Mouse (Mus musculus) midbrain, embryonic 13.5 days (tissue): Measurements from ENCODE around the gene Arfgef2. TPM values are rescaled to one million over a fixed set of nuclear protein-coding genes. Genes with fewer than 3 reads are reported as not detected.

Experiments
- ATAC-seq: fragments of 200-750 bp; cut with Nextera tagmentation; 2 replicates; pipeline ENCODE4 v1.8.0; 2017; ENCODE audit warnings: mild to moderate bottlenecking, moderate TSS enrichment, moderate library complexity
- H3K27ac ChIP-seq: fragments of 300-500 bp; sonication (generic); 2 replicates; pipeline ENCODE4 v1.5.1; 2015; ENCODE audit warnings: inconsistent platforms, mild to moderate bottlenecking, moderate library complexity
- H3K27me3 ChIP-seq: fragments of 300-500 bp; sonication (generic); 2 replicates; pipeline ENCODE4 v1.6.1; 2015; ENCODE audit warnings: mild to moderate bottlenecking, inconsistent platforms
- H3K36me3 ChIP-seq: fragments of 300-500 bp; sonication (generic); 2 replicates; pipeline ENCODE4 v1.6.1; 2015; ENCODE audit warnings: mild to moderate bottlenecking, inconsistent platforms
- H3K4me1 ChIP-seq: fragments of 300-500 bp; sonication (generic); replicated peaks from 2 replicates; pipeline ENCODE4 v1.6.1; 2015; ENCODE audit warnings: inconsistent platforms
- H3K4me2 ChIP-seq: fragments of 300-500 bp; sonication (generic); replicated peaks from 2 replicates; pipeline ENCODE4 v1.6.1; 2015; ENCODE audit warnings: moderate library complexity, mild to moderate bottlenecking, inconsistent platforms
- H3K4me3 ChIP-seq: fragments of 300-500 bp; sonication (generic); replicated peaks from 2 replicates; pipeline ENCODE4 v1.5.1; 2015; ENCODE audit warnings: mild to moderate bottlenecking, inconsistent platforms
- H3K9ac ChIP-seq: fragments of 300-500 bp; sonication (generic); replicated peaks from 2 replicates; pipeline ENCODE4 v1.6.1; 2015; ENCODE audit warnings: mild to moderate bottlenecking, inconsistent platforms
- H3K9me3 ChIP-seq: fragments of 300-500 bp; sonication (generic); 2 replicates; pipeline ENCODE4 v1.6.1; 2016; ENCODE audit warnings: mild to moderate bottlenecking, inconsistent platforms
- WGBS: fragments of 180-500 bp; shearing (Covaris S2); methylation state at CpG from one replicate; pipeline ENCODE4 v1.1.7; 2015; 5-methylcytosine and 5-hydroxymethylcytosine counted together
- polyA plus RNA-seq: library from polyadenylated mRNA; unstranded; fragments of >200 nt; fragmentation: Nextera tagmentation; extraction: Ambion mirVana; gene quantifications from 2 replicates; pipeline ENCODE4 v1.2.1, GENCODE M21; 2015

The Arfgef2 gene
- polyA plus RNA-seq, 1 experiment from 2014 or later, result 3.4 TPM

GRCm38 (mm10) chr2:166818463-166819143 lies 13.2 kb downstream of the Arfgef2 start:
- Histone ChIP-seq H3K4me3 (no peak overlapping the region), H3K36me3 (peaks cover 5% of the 10 kb centered on the region; the same call in 1 of the 2 replicates), H3K9ac (no peak overlapping the region), H3K4me1 (peaks cover 4% of the 10 kb centered on the region; the same call in 1 of the 2 replicates), H3K4me2 (no peak overlapping the region), H3K27me3 (no peaks in the 10 kb centered on the region), H3K27ac (no peak overlapping the region), H3K9me3 (no peaks in the 10 kb centered on the region)
- 81% methylated on average over 9 of the region's 9 CpGs for WGBS
- no peak for ATAC-seq

- Histone ChIP-seq H3K36me3 (peaks cover 5% of the 10 kb centered on the region; the same call in 1 of the 2 replicates), H3K4me3 (no peak overlapping the region), H3K27ac (no peak overlapping the region), H3K9me3 (no peaks in the 10 kb centered on the region), H3K4me1 (peaks cover 4% of the 10 kb centered on the region; the same call in 1 of the 2 replicates), H3K4me2 (no peak overlapping the region), H3K9ac (no peak overlapping the region), H3K27me3 (no peaks in the 10 kb centered on the region)
- no peak for ATAC-seq
- 94% methylated on average over 8 of the region's 8 CpGs for WGBS
These were observed 14.5 kb downstream of the Arfgef2 start for GRCm38 (mm10) chr2:166819849-166820248.

DNA sequence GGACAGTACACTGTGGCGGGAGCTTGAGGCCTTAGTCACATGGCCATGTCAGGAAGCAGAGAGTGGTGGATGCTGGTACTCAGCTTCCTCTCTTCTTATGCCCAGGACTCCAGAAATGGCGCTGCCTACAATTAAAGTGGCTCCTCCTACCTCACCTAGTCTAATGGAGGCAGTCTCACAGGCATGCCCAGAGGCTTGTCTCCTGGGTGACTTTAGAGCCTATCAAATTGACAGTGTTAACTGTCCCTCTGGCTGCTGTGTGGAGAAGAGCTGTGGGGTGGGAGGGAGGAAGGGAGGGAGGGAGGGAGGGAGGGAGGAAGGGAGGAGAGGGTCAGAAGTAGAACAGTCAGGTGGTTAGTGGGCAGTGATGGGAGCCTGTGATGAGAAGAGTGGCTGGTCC lies 15.5 kb downstream of the Arfgef2 start:
- Histone ChIP-seq H3K4me2 (no peak overlapping the region), H3K27me3 (no peaks in the 10 kb centered on the region), H3K27ac (no peak overlapping the region), H3K4me3 (no peak overlapping the region), H3K36me3 (peaks cover 5% of the 10 kb centered on the region; the same call in 1 of the 2 replicates), H3K9ac (no peak overlapping the region), H3K4me1 (peaks cover 4% of the 10 kb centered on the region; the same call in 1 of the 2 replicates), H3K9me3 (no peaks in the 10 kb centered on the region)
- 81% methylated on average over 2 of the region's 2 CpGs for WGBS
- ATAC-seq, result no peak

DNA sequence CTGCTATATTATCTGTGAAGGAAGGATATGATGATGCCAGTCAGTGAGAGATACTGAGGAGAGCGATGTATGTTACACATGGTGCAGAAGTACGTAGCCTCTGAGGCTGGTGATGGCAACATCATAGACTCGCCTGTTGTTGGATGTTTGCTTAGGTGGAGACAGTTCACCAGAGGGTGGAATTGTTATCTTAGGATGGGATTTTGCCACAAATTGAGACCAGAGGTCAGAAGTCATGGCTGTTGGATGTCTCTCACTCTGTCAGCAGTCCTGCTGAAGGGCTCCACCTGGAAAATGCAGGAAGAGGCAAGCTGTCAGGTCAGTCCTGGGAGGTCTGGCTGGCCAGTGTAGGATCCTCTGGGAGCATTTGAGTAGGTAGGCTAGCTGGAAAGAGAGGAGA lies 16.0 kb downstream of the Arfgef2 start:
- H3K27me3 ChIP-seq, result no peaks in the 10 kb centered on the region
- no peak overlapping the region for H3K9ac ChIP-seq
- no peak for ATAC-seq
- H3K27ac ChIP-seq, result no peak overlapping the region
- H3K4me1 ChIP-seq, result peaks cover 4% of the 10 kb centered on the region; the same call in 1 of the 2 replicates
- no peak overlapping the region for H3K4me2 ChIP-seq
- H3K36me3 ChIP-seq, result peaks cover 5% of the 10 kb centered on the region; the same call in 1 of the 2 replicates
- no peaks in the 10 kb centered on the region for H3K9me3 ChIP-seq
- 98% methylated on average over 3 of the region's 3 CpGs for WGBS
- H3K4me3 ChIP-seq, result no peak overlapping the region

GRCm38 (mm10) chr2:166822119-166822826 lies 16.9 kb downstream of the Arfgef2 start:
- Histone ChIP-seq H3K4me1 (peaks cover 4% of the 10 kb centered on the region; the same call in 1 of the 2 replicates), H3K27ac (no peak overlapping the region), H3K27me3 (no peaks in the 10 kb centered on the region), H3K9me3 (no peaks in the 10 kb centered on the region), H3K4me2 (no peak overlapping the region), H3K36me3 (peaks cover 4% of the 10 kb centered on the region; the same call in 1 of the 2 replicates), H3K4me3 (no peak overlapping the region), H3K9ac (no peak overlapping the region)
- ATAC-seq, result no peak
- WGBS, result 75% methylated on average over 10 of the region's 10 CpGs

- no peaks in the 10 kb centered on the region; the same call in 1 of the 2 replicates for H3K36me3 ChIP-seq
- H3K4me2 ChIP-seq, result no peak overlapping the region
- H3K4me3 ChIP-seq, result no peak overlapping the region
- no peak for ATAC-seq
- no peak overlapping the region for H3K9ac ChIP-seq
- H3K27me3 ChIP-seq, result no peaks in the 10 kb centered on the region
- H3K4me1 ChIP-seq, result peaks cover 4% of the 10 kb centered on the region; the same call in 1 of the 2 replicates
- H3K27ac ChIP-seq, result no peak overlapping the region
- WGBS, result 66% methylated on average over 2 of the region's 2 CpGs
- H3K9me3 ChIP-seq, result no peaks in the 10 kb centered on the region
These were observed 17.5 kb downstream of the Arfgef2 start for GRCm38 (mm10) chr2:166822901-166823300.

GRCm38 (mm10) chr2:166824386-166824785 lies 19.0 kb downstream of the Arfgef2 start:
- no peak overlapping the region for H3K27ac ChIP-seq
- H3K4me3 ChIP-seq, result no peak overlapping the region
- no peak for ATAC-seq
- H3K4me2 ChIP-seq, result no peak overlapping the region
- no peaks in the 10 kb centered on the region; the same call in 1 of the 2 replicates for H3K36me3 ChIP-seq
- 91% methylated on average over 5 of the region's 5 CpGs for WGBS
- no peak overlapping the region for H3K9ac ChIP-seq
- H3K9me3 ChIP-seq, result no peaks in the 10 kb centered on the region
- no peaks in the 10 kb centered on the region for H3K27me3 ChIP-seq
- H3K4me1 ChIP-seq, result peaks cover 4% of the 10 kb centered on the region; the same call in 1 of the 2 replicates

GRCm38 (mm10) chr2:166824998-166825397 lies 19.6 kb downstream of the Arfgef2 start:
- Histone ChIP-seq H3K4me2 (no peak overlapping the region), H3K27ac (no peak overlapping the region), H3K27me3 (no peaks in the 10 kb centered on the region), H3K4me3 (no peak overlapping the region), H3K9me3 (no peaks in the 10 kb centered on the region), H3K9ac (no peak overlapping the region), H3K4me1 (peaks cover 4% of the 10 kb centered on the region; the same call in 1 of the 2 replicates), H3K36me3 (no peaks in the 10 kb centered on the region; the same call in 1 of the 2 replicates)
- no peak for ATAC-seq
- 94% methylated on average over 5 of the region's 5 CpGs for WGBS

DNA sequence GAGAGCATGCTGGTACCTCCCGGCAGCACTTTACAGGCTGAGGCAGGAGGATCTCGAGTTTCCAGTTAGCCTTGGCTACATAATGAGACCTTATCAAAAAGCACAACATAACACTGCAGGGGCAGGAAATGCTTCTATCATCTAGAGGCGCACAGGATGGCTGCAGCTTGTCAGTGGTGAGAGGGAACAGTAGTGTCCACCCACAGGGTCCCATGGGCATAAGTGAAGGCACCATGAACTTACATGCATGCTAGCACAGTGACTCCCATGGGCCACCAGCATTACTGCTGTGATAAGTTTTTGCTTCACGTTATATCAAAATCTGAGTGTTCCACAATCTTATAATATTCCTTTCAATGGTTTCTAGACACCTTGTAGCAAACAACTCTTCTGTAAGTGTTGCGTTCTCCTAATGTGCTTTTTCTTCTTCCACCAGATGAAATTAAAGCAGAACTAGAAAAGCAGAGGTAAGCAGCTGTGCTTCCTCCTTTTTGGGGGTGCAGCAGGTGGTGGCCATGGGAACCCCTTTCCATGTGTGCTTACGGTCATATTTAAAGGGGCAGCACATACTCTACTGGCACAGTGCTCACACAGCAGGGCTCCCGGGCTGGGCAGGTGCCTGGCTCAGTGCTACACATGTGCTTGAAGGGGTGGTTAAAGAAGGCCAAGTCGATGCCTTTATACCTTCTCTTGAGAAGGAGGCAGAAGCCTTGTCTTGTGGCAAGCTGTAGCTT lies 21.3 kb downstream of the Arfgef2 start:
- H3K4me3 ChIP-seq, result no peak overlapping the region
- no peak for ATAC-seq
- H3K4me1 ChIP-seq, result no peaks in the 10 kb centered on the region
- H3K27ac ChIP-seq, result no peak overlapping the region
- H3K9me3 ChIP-seq, result no peaks in the 10 kb centered on the region
- no peak overlapping the region for H3K4me2 ChIP-seq
- no peaks in the 10 kb centered on the region for H3K27me3 ChIP-seq
- H3K9ac ChIP-seq, result no peak overlapping the region
- 93% methylated on average over 8 of the region's 8 CpGs for WGBS
- no peaks in the 10 kb centered on the region; the same call in 1 of the 2 replicates for H3K36me3 ChIP-seq

GRCm38 (mm10) chr2:166828306-166828705 lies 22.9 kb downstream of the Arfgef2 start:
- Histone ChIP-seq H3K36me3 (no peaks in the 10 kb centered on the region; the same call in 1 of the 2 replicates), H3K4me1 (no peaks in the 10 kb centered on the region), H3K9me3 (no peaks in the 10 kb centered on the region), H3K27me3 (no peaks in the 10 kb centered on the region), H3K4me2 (no peak overlapping the region), H3K27ac (no peak overlapping the region), H3K9ac (no peak overlapping the region), H3K4me3 (no peak overlapping the region)
- ATAC-seq, result no peak
- 93% methylated on average over 12 of the region's 12 CpGs for WGBS

DNA sequence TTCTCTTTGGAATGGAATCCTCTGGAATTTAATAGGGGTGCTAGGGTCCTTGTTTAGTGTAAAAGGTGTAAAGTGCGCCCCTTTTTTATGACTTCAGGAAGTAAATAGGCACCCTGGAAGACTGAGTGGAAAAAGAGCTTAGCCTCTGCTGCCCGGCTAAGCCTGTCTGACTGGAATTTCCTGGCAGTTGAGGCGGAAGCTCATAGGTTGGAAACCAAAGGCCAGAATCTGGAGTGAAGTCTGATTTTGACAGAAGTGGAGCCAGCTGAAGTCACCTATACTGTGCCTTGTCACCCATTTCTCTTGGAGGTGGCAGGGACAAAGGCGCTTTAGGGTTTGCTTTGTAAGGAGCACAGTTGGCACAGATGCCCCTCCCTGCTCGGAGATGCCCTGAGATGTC lies 25.0 kb downstream of the Arfgef2 start:
- peaks cover 5% of the 10 kb centered on the region for H3K36me3 ChIP-seq
- H3K4me1 ChIP-seq, result no peaks in the 10 kb centered on the region
- no peak overlapping the region for H3K4me3 ChIP-seq
- no peaks in the 10 kb centered on the region for H3K9me3 ChIP-seq
- no peak overlapping the region for H3K4me2 ChIP-seq
- no peak for ATAC-seq
- 93% methylated on average over 5 of the region's 5 CpGs for WGBS
- H3K9ac ChIP-seq, result no peak overlapping the region
- H3K27ac ChIP-seq, result no peak overlapping the region
- no peaks in the 10 kb centered on the region for H3K27me3 ChIP-seq

GRCm38 (mm10) chr2:166834091-166834490 lies 28.7 kb downstream of the Arfgef2 start:
- H3K9me3 ChIP-seq, result no peaks in the 10 kb centered on the region
- no peaks in the 10 kb centered on the region for H3K4me1 ChIP-seq
- no peak overlapping the region for H3K4me2 ChIP-seq
- H3K4me3 ChIP-seq, result no peak overlapping the region
- WGBS, result 90% methylated on average over 2 of the region's 2 CpGs
- no peak for ATAC-seq
- H3K36me3 ChIP-seq, result peaks cover 26% of the 10 kb centered on the region
- H3K9ac ChIP-seq, result no peak overlapping the region
- no peaks in the 10 kb centered on the region for H3K27me3 ChIP-seq
- H3K27ac ChIP-seq, result no peak overlapping the region
